Comparison of ENCODE assay signal across 10 mouse cellular contexts in genomic region chr17:45312510-45313266, GRCm38 (mm10).
DNase-seq lines count a peak whose midpoint lies in the region; ATAC-seq lines count a peak whose summit lies in the region.
"Had no signal": no experiment of that assay in that cellular context is flagged by ENCODE, and none has a peak within 500 bp of the region (broad histone marks: within the 10 kb centered on the region; RNA-seq: fewer than 3 reads in every experiment).

No protein-coding gene starts in this region.

- H3K27me3 ChIP-seq in hindbrain, embryonic 14.5 days (ENCODE audit: control insufficient read depth, insufficient read depth, low read length) = no peaks in the 10 kb centered on the region
- H3K27me3 ChIP-seq in hindbrain, embryonic 12.5 days = no peaks in the 10 kb centered on the region
- no peaks in the 10 kb centered on the region for H3K27me3 ChIP-seq in liver, embryonic 11.5 days (replicated peaks; ENCODE audit: control insufficient read depth, insufficient read depth, low read length)
- H3K27me3 ChIP-seq in midbrain, embryonic 10.5 days (ENCODE audit: low read depth, poor library complexity, severe bottlenecking) = no peaks in the 10 kb centered on the region
- H3K27me3 ChIP-seq: CH12.LX had no signal

- no peak overlapping the region for H3K4me3 ChIP-seq in hindbrain, embryonic 14.5 days (replicated peaks; ENCODE audit: low read length)
- H3K4me3 ChIP-seq in hindbrain, embryonic 12.5 days = no peak overlapping the region
- H3K4me3 ChIP-seq in liver, embryonic 11.5 days (ENCODE audit: low read depth, low read length) = no peak overlapping the region
- no peak overlapping the region for H3K4me3 ChIP-seq in midbrain, embryonic 10.5 days
- H3K4me3 ChIP-seq: limb, embryonic 12.5 days had no signal

- H3K4me1 ChIP-seq in hindbrain, embryonic 14.5 days (replicated peaks; ENCODE audit: control insufficient read depth, insufficient read depth, low read length) = no peaks in the 10 kb centered on the region
- H3K4me1 ChIP-seq in hindbrain, embryonic 12.5 days = no peaks in the 10 kb centered on the region
- no peaks in the 10 kb centered on the region for H3K4me1 ChIP-seq in liver, embryonic 11.5 days (replicated peaks; ENCODE audit: control insufficient read depth, insufficient read depth, low read length)
- no peaks in the 10 kb centered on the region for H3K4me1 ChIP-seq in midbrain, embryonic 10.5 days

- WGBS in hindbrain, embryonic 14.5 days = 65% methylated on average over 5 of the region's 5 CpGs
- WGBS in hindbrain, embryonic 12.5 days = 75% methylated on average over 5 of the region's 5 CpGs
- 64% methylated on average over 5 of the region's 5 CpGs for WGBS in liver, embryonic 11.5 days
- 85% methylated on average over 5 of the region's 5 CpGs for WGBS in midbrain, embryonic 10.5 days

- no peak overlapping the region for H3K4me2 ChIP-seq in hindbrain, embryonic 14.5 days (replicated peaks)
- no peak overlapping the region for H3K4me2 ChIP-seq in hindbrain, embryonic 12.5 days (replicated peaks)
- H3K4me2 ChIP-seq in liver, embryonic 11.5 days = no peak overlapping the region
- H3K4me2 ChIP-seq: limb, embryonic 12.5 days had no signal

- H3K9me3 ChIP-seq in hindbrain, embryonic 14.5 days (ENCODE audit: control insufficient read depth, low read length) = peaks cover 4% of the 10 kb centered on the region; the same call in 1 of the 2 replicates
- H3K9me3 ChIP-seq in hindbrain, embryonic 12.5 days (replicated peaks) = no peaks in the 10 kb centered on the region; the same call in 1 of the 2 replicates
- peaks cover 6% of the 10 kb centered on the region; the same call in 1 of the 2 replicates for H3K9me3 ChIP-seq in liver, embryonic 11.5 days (ENCODE audit: control insufficient read depth, low read length)
- H3K9me3 ChIP-seq in midbrain, embryonic 10.5 days (replicated peaks) = peaks cover 10% of the 10 kb centered on the region

- DNase-seq in hindbrain, embryonic 14.5 days (ENCODE audit: low spot score) = no peak
- DNase-seq in cerebellum, adult 8-10 months = peak; percentile 67
- DNase-seq in heart, adult 8-10 months (ENCODE audit: low spot score) = peak; percentile 61
- DNase-seq in layer of hippocampus, adult 9-11 months = peak; percentile 38
- DNase-seq in lung, postnatal 36 days = peak; percentile 61
- DNase-seq in liver, embryonic 11.5 days (ENCODE audit: low spot score) = no peak
- no peak for DNase-seq in midbrain, embryonic 10.5 days (ENCODE audit: low spot score)

- H3K27ac ChIP-seq in hindbrain, embryonic 14.5 days = no peak overlapping the region
- H3K27ac ChIP-seq in hindbrain, embryonic 12.5 days = no peak overlapping the region
- no peak overlapping the region for H3K27ac ChIP-seq in liver, embryonic 11.5 days (ENCODE audit: low read depth, low read length)
- H3K27ac ChIP-seq in midbrain, embryonic 10.5 days (replicated peaks) = no peak overlapping the region
- H3K27ac ChIP-seq: limb, embryonic 12.5 days had no signal

- ATAC-seq in hindbrain, embryonic 14.5 days (ENCODE audit: low FRiP score) = peak; percentile 31; the same call in 1 of the 2 replicates
- ATAC-seq in hindbrain, embryonic 12.5 days (ENCODE audit: low FRiP score) = no peak
- ATAC-seq in liver, embryonic 11.5 days (replicated peaks; ENCODE audit: low FRiP score) = no peak

- no peaks in the 10 kb centered on the region for H3K36me3 ChIP-seq in hindbrain, embryonic 14.5 days (replicated peaks; ENCODE audit: control insufficient read depth, insufficient read depth)
- no peaks in the 10 kb centered on the region for H3K36me3 ChIP-seq in hindbrain, embryonic 12.5 days
- no peaks in the 10 kb centered on the region for H3K36me3 ChIP-seq in liver, embryonic 11.5 days (ENCODE audit: control insufficient read depth, insufficient read depth, low read length)
- H3K36me3 ChIP-seq in midbrain, embryonic 10.5 days = no peaks in the 10 kb centered on the region
- H3K36me3 ChIP-seq: limb, embryonic 12.5 days had no signal

- no peak overlapping the region for H3K9ac ChIP-seq in hindbrain, embryonic 14.5 days
- no peak overlapping the region for H3K9ac ChIP-seq in hindbrain, embryonic 12.5 days
- no peak overlapping the region for H3K9ac ChIP-seq in liver, embryonic 11.5 days (ENCODE audit: low read depth, low read length)
- H3K9ac ChIP-seq: limb, embryonic 12.5 days had no signal

Comparison
In these comparisons a context has a peak if more than half of its experiments do, and no peak if none do; other contexts are left out.
1. DNase-seq: peak in cerebellum, adult 8-10 months (single experiment), heart, adult 8-10 months (single experiment), layer of hippocampus, adult 9-11 months (single experiment) and lung, postnatal 36 days (single experiment); none in hindbrain, embryonic 14.5 days (single experiment), liver, embryonic 11.5 days (single experiment) and midbrain, embryonic 10.5 days (single experiment).